Mouse (Mus musculus): ENCODE data around the gene Ttbk1. TPM values are rescaled to one million over a fixed set of nuclear protein-coding genes. Genes with fewer than 3 reads are reported as not detected.
A peak's percentile ranks its signal among the peaks of the same experiment; 100 is the strongest.

The Ttbk1 gene
- polyA plus RNA-seq, 1 experiment from 2014 or later: not detected

- no peak within 1 kb of the TSS for H3K27ac ChIP-seq (ENCODE audit: low read depth)
- DNase-seq: no peak
- peak; percentile 76 for ATAC-seq
- TF ChIP-seq CTCF (IDR thresholded peaks at IDR 0.05; ENCODE audit: low read depth) (no peak), EP300 (IDR thresholded peaks at IDR 0.05; ENCODE audit: low read depth) (no peak)
- no peak within 1 kb of the TSS for H3K4me2 ChIP-seq (ENCODE audit: low read depth, low read length)
- WGBS (ENCODE audit: insufficient replicate concordance): 80% methylated on average over 4 of the region's 4 CpGs
- H3K9me3 ChIP-seq (ENCODE audit: low read length): no peaks in the 10 kb centered on the region
- no peaks in the 10 kb centered on the region for H3K36me3 ChIP-seq (replicated peaks; ENCODE audit: insufficient read depth, low read length)
- H3K4me1 ChIP-seq (ENCODE audit: insufficient read depth): no peaks in the 10 kb centered on the region
- no peak within 1 kb of the TSS for H3K9ac ChIP-seq (replicated peaks)
- H3K4me3 ChIP-seq (ENCODE audit: low read depth, low read length): no peak within 1 kb of the TSS
- peaks cover 12% of the 10 kb centered on the region for H3K27me3 ChIP-seq (ENCODE audit: insufficient read depth, low read length)
Observed at GRCm38 (mm10) chr17:46438298-46438873, 49.1 kb downstream of the Ttbk1 start, which contains the start of gene Slc22a7. Gene Slc22a7 (minus strand): TSS chr17:46438457.

- ATAC-seq (peak; percentile 54), DNase-seq (no peak)
- Histone ChIP-seq H3K4me2 (ENCODE audit: low read depth, low read length) (no peak overlapping the region), H3K27me3 (ENCODE audit: insufficient read depth, low read length) (peaks cover 3% of the 10 kb centered on the region; the same call in 1 of the 2 replicates), H3K27ac (ENCODE audit: low read depth) (no peak overlapping the region), H3K4me1 (ENCODE audit: insufficient read depth) (no peaks in the 10 kb centered on the region), H3K9ac (replicated peaks) (no peak overlapping the region), H3K36me3 (replicated peaks; ENCODE audit: insufficient read depth, low read length) (no peaks in the 10 kb centered on the region), H3K4me3 (ENCODE audit: low read depth, low read length) (no peak overlapping the region), H3K9me3 (ENCODE audit: low read length) (no peaks in the 10 kb centered on the region)
- 26% methylated on average over 23 of the region's 23 CpGs for WGBS (ENCODE audit: insufficient replicate concordance)
- TF ChIP-seq CTCF (IDR thresholded peaks at IDR 0.05; ENCODE audit: low read depth) (peak; percentile 65), EP300 (IDR thresholded peaks at IDR 0.05; ENCODE audit: low read depth) (no peak)
Observed at GRCm38 (mm10) chr17:46436672-46437366, 50.7 kb downstream of the Ttbk1 start.

GRCm38 (mm10) chr17:46433627-46434026, 53.8 kb downstream of the Ttbk1 start:
- H3K36me3 ChIP-seq (replicated peaks; ENCODE audit: insufficient read depth, low read length): no peaks in the 10 kb centered on the region
- H3K9me3 ChIP-seq (ENCODE audit: low read length): no peaks in the 10 kb centered on the region
- H3K27me3 ChIP-seq (ENCODE audit: insufficient read depth, low read length): peaks cover 5% of the 10 kb centered on the region; the same call in 1 of the 2 replicates
- DNase-seq (no peak), ATAC-seq (peak; percentile 64)
- no peaks in the 10 kb centered on the region for H3K4me1 ChIP-seq (ENCODE audit: insufficient read depth)
- H3K27ac ChIP-seq (ENCODE audit: low read depth): no peak overlapping the region
- no peak overlapping the region for H3K4me3 ChIP-seq (ENCODE audit: low read depth, low read length)
- no peak overlapping the region for H3K9ac ChIP-seq (replicated peaks)
- H3K4me2 ChIP-seq (ENCODE audit: low read depth, low read length): no peak overlapping the region
- no peak for TF ChIP-seq CTCF (IDR thresholded peaks at IDR 0.05; ENCODE audit: low read depth)
- TF ChIP-seq EP300 (IDR thresholded peaks at IDR 0.05; ENCODE audit: low read depth): no peak
- 9% methylated on average over 17 of the region's 17 CpGs for WGBS (ENCODE audit: insufficient replicate concordance)

- DNase-seq (no peak), ATAC-seq (0 out of 2 replicates have a peak, but pooled peaks have one; percentile 41)
- Histone ChIP-seq H3K27ac (ENCODE audit: low read depth) (no peak within 1 kb of the TSS), H3K9ac (replicated peaks) (no peak within 1 kb of the TSS), H3K4me1 (ENCODE audit: insufficient read depth) (no peaks in the 10 kb centered on the region), H3K4me2 (ENCODE audit: low read depth, low read length) (peak within 1 kb of the TSS; percentile 42; the same call in 1 of the 2 replicates), H3K4me3 (ENCODE audit: low read depth, low read length) (no peak within 1 kb of the TSS), H3K36me3 (replicated peaks; ENCODE audit: insufficient read depth, low read length) (no peaks in the 10 kb centered on the region), H3K9me3 (ENCODE audit: low read length) (no peaks in the 10 kb centered on the region), H3K27me3 (ENCODE audit: insufficient read depth, low read length) (0 out of 2 replicates have a peak, but pooled peaks cover 5% of the 10 kb centered on the region)
- TF ChIP-seq CTCF (IDR thresholded peaks at IDR 0.05; ENCODE audit: low read depth) (no peak), EP300 (IDR thresholded peaks at IDR 0.05; ENCODE audit: low read depth) (no peak)
- 17% methylated on average over 18 of the region's 18 CpGs for WGBS (ENCODE audit: insufficient replicate concordance)
Observed at GRCm38 (mm10) chr17:46428761-46429414, 58.6 kb downstream of the Ttbk1 start, which contains the start of gene Crip3. Gene Crip3 (plus strand): TSS chr17:46428926.

GRCm38 (mm10) chr17:46426496-46426895, 61.0 kb downstream of the Ttbk1 start:
- H3K9me3 ChIP-seq (ENCODE audit: low read length): no peaks in the 10 kb centered on the region
- no peaks in the 10 kb centered on the region for H3K36me3 ChIP-seq (replicated peaks; ENCODE audit: insufficient read depth, low read length)
- ATAC-seq (no peak), DNase-seq (no peak)
- no peak overlapping the region for H3K4me3 ChIP-seq (ENCODE audit: low read depth, low read length)
- TF ChIP-seq CTCF (IDR thresholded peaks at IDR 0.05; ENCODE audit: low read depth): no peak
- TF ChIP-seq EP300 (IDR thresholded peaks at IDR 0.05; ENCODE audit: low read depth): no peak
- no peak overlapping the region for H3K27ac ChIP-seq (ENCODE audit: low read depth)
- no peak overlapping the region for H3K4me2 ChIP-seq (ENCODE audit: low read depth, low read length)
- H3K4me1 ChIP-seq (ENCODE audit: insufficient read depth): no peaks in the 10 kb centered on the region
- no peak overlapping the region for H3K9ac ChIP-seq (replicated peaks)
- H3K27me3 ChIP-seq (ENCODE audit: insufficient read depth, low read length): no peaks in the 10 kb centered on the region

GRCm38 (mm10) chr17:46419717-46420116, 67.8 kb downstream of the Ttbk1 start:
- Histone ChIP-seq H3K27me3 (ENCODE audit: insufficient read depth, low read length) (no peaks in the 10 kb centered on the region), H3K36me3 (replicated peaks; ENCODE audit: insufficient read depth, low read length) (no peaks in the 10 kb centered on the region), H3K4me1 (ENCODE audit: insufficient read depth) (no peaks in the 10 kb centered on the region), H3K4me2 (ENCODE audit: low read depth, low read length) (no peak overlapping the region), H3K27ac (ENCODE audit: low read depth) (no peak overlapping the region), H3K9ac (replicated peaks) (no peak overlapping the region), H3K4me3 (ENCODE audit: low read depth, low read length) (no peak overlapping the region), H3K9me3 (ENCODE audit: low read length) (no peaks in the 10 kb centered on the region)
- DNase-seq: no peak
- TF ChIP-seq CTCF (IDR thresholded peaks at IDR 0.05; ENCODE audit: low read depth) (0 out of 2 replicates have a peak, but pooled peaks have one; percentile 11), EP300 (IDR thresholded peaks at IDR 0.05; ENCODE audit: low read depth) (no peak)
- no peak for ATAC-seq
